Mouse (Mus musculus): ENCODE data around the gene Npl.

DNA sequence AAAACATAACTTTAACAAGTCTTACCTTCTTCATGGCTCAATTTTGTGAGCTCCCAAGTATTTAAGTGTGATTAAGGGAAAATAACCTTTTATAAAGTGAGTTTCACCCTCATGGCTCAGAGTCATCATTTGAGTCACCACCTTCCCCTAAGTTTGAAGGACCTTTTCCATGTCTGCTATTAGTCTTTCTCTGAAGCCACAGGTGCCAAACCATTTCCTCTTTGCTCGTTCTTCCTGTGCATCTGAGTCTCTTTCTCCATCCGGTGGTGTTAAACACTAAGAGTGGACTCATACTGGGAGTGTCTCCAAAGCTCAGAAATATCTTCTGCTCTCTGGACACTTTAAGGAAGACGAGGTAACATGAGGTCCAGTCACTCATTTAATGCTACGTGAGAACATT, 33.3 kb upstream of the Npl start:
- TF ChIP-seq CTCF (IDR thresholded peaks at IDR 0.05; ENCODE audit: low read depth, low read length) (no peak), GATA1 (IDR thresholded peaks at IDR 0.05; ENCODE audit: borderline replicate concordance, low read length) (no peak), POLR2AphosphoS5 (IDR thresholded peaks at IDR 0.05; ENCODE audit: insufficient replicate concordance, low read depth, low read length) (no peak), GATA2 (IDR thresholded peaks at IDR 0.05; ENCODE audit: borderline replicate concordance, low read depth, low read length) (no peak)

Measured in G1E (cell line).